Mouse (Mus musculus) liver, embryonic 12.5 days (tissue): ENCODE data around the gene Brap. TPM values are rescaled to one million over a fixed set of nuclear protein-coding genes. Genes with fewer than 3 reads are reported as not detected.
"Not testable (repeated sequence)": the region's sequence is repeated elsewhere in the genome, so short reads cannot be mapped to it uniquely, and the experiment has no call there.

ENCODE experiments used
- ATAC-seq: fragments of 200-750 bp; cut with Nextera tagmentation; 2 replicates; pipeline ENCODE4 v1.8.0; 2017; ENCODE audit warnings: moderate number of reproducible peaks, mild to moderate bottlenecking, moderate library complexity
- H3K27ac ChIP-seq: fragments of 300-500 bp; sonication (generic); 2 replicates; pipeline ENCODE4 v1.5.1; 2016; ENCODE audit warnings: mild to moderate bottlenecking
- H3K27me3 ChIP-seq: fragments of 300-500 bp; sonication (generic); replicated peaks from 2 replicates; pipeline ENCODE4 v1.6.1; 2016; ENCODE audit warnings: mild to moderate bottlenecking, moderate library complexity
- H3K36me3 ChIP-seq: fragments of 300-500 bp; sonication (generic); 2 replicates; pipeline ENCODE4 v1.6.1; 2016; ENCODE audit warnings: mild to moderate bottlenecking, moderate library complexity
- H3K4me1 ChIP-seq: fragments of 300-500 bp; sonication (generic); 2 replicates; pipeline ENCODE4 v1.6.1; 2016
- H3K4me2 ChIP-seq: fragments of 300-500 bp; sonication (generic); 2 replicates; pipeline ENCODE4 v1.6.1; 2016; ENCODE audit warnings: mild to moderate bottlenecking, moderate library complexity
- H3K4me3 ChIP-seq: fragments of 300-500 bp; sonication (generic); 2 replicates; pipeline ENCODE4 v1.5.1; 2016; ENCODE audit warnings: mild to moderate bottlenecking, moderate library complexity
- H3K9ac ChIP-seq: fragments of 300-500 bp; sonication (generic); 2 replicates; pipeline ENCODE4 v1.6.1; 2016; ENCODE audit warnings: mild to moderate bottlenecking, moderate library complexity
- H3K9me3 ChIP-seq: fragments of 300-500 bp; sonication (generic); replicated peaks from 2 replicates; pipeline ENCODE4 v1.6.1; 2016; ENCODE audit warnings: mild to moderate bottlenecking, moderate library complexity
- WGBS: fragments of 180-500 bp; shearing (Covaris S2); methylation state at CpG from one replicate; pipeline ENCODE4 v1.1.7; 2016; ENCODE audit not compliant: insufficient replicate concordance; 5-methylcytosine and 5-hydroxymethylcytosine counted together
- polyA plus RNA-seq: library from polyadenylated mRNA; unstranded; fragments of >200 nt; fragmentation: Nextera tagmentation; extraction: Ambion mirVana; gene quantifications from 2 replicates; pipeline ENCODE4 v1.2.1, GENCODE M21; 2016

Gene Brap
- polyA plus RNA-seq, 1 experiment from 2014 or later, result 35.1 TPM

- Histone ChIP-seq H3K9me3 (no peaks in the 10 kb centered on the region), H3K27me3 (no peaks in the 10 kb centered on the region), H3K27ac (no peak overlapping the region), H3K4me1 (no peaks in the 10 kb centered on the region), H3K9ac (no peak overlapping the region), H3K4me3 (no peak overlapping the region), H3K4me2 (no peak overlapping the region), H3K36me3 (peaks cover 99% of the 10 kb centered on the region)
- ATAC-seq, result no peak
- 93% methylated on average over 2 of the region's 2 CpGs for WGBS
Measured at GRCm38 (mm10) chr5:121682250-121682649, 21.9 kb downstream of the Brap start.

- no peak overlapping the region for H3K4me3 ChIP-seq
- H3K36me3 ChIP-seq, result peaks cover 73% of the 10 kb centered on the region
- H3K27me3 ChIP-seq, result no peaks in the 10 kb centered on the region
- 90% methylated on average over 6 of the region's 6 CpGs for WGBS
- H3K27ac ChIP-seq, result no peak overlapping the region
- 0 out of 2 replicates have a peak, but pooled peaks cover 1% of the 10 kb centered on the region for H3K4me1 ChIP-seq
- no peak overlapping the region for H3K9ac ChIP-seq
- no peak for ATAC-seq
- no peaks in the 10 kb centered on the region for H3K9me3 ChIP-seq
- H3K4me2 ChIP-seq, result no peak overlapping the region
Measured at GRCm38 (mm10) chr5:121685495-121685894, 25.1 kb downstream of the Brap start.

GRCm38 (mm10) chr5:121686113-121686898 is 25.9 kb downstream of the Brap start:
- H3K9me3 ChIP-seq, result no peaks in the 10 kb centered on the region
- ATAC-seq, result no peak
- no peak overlapping the region for H3K4me2 ChIP-seq
- no peak overlapping the region for H3K4me3 ChIP-seq
- WGBS, result 77% methylated on average over 15 of the region's 15 CpGs
- peaks cover 65% of the 10 kb centered on the region for H3K36me3 ChIP-seq
- 0 out of 2 replicates have a peak, but pooled peaks cover 4% of the 10 kb centered on the region for H3K4me1 ChIP-seq
- H3K9ac ChIP-seq, result no peak overlapping the region
- H3K27me3 ChIP-seq, result no peaks in the 10 kb centered on the region
- peak overlapping the region; percentile 8; the same call in 1 of the 2 replicates for H3K27ac ChIP-seq

- Histone ChIP-seq H3K9ac (no peak overlapping the region), H3K36me3 (peaks cover 23% of the 10 kb centered on the region), H3K4me3 (no peak overlapping the region), H3K4me1 (0 out of 2 replicates have a peak, but pooled peaks cover 4% of the 10 kb centered on the region), H3K4me2 (no peak overlapping the region), H3K27me3 (no peaks in the 10 kb centered on the region), H3K27ac (no peak overlapping the region; the same call in 1 of the 2 replicates), H3K9me3 (no peaks in the 10 kb centered on the region)
- ATAC-seq, result no peak
- 74% methylated on average over 7 of the region's 7 CpGs for WGBS
Measured at GRCm38 (mm10) chr5:121690482-121691211, 30.3 kb downstream of the Brap start.

- H3K4me1 ChIP-seq, ATAC-seq, H3K27me3 ChIP-seq, H3K4me2 ChIP-seq, H3K27ac ChIP-seq, H3K9ac ChIP-seq, H3K9me3 ChIP-seq, H3K4me3 ChIP-seq: not testable (repeated sequence)
- H3K36me3 ChIP-seq, result peaks cover 15% of the 10 kb centered on the region
- 81% methylated on average over 7 of the region's 7 CpGs for WGBS
Measured at GRCm38 (mm10) chr5:121691436-121691835, 31.1 kb downstream of the Brap start.

- 0 out of 2 replicates have a peak, but pooled peaks cover 2% of the 10 kb centered on the region for H3K36me3 ChIP-seq
- no peaks in the 10 kb centered on the region for H3K9me3 ChIP-seq
- 67% methylated on average over 4 of the region's 4 CpGs for WGBS
- no peak for ATAC-seq
- H3K4me2 ChIP-seq, result no peak overlapping the region
- H3K27me3 ChIP-seq, result no peaks in the 10 kb centered on the region
- 0 out of 2 replicates have a peak, but pooled peaks cover 4% of the 10 kb centered on the region for H3K4me1 ChIP-seq
- H3K9ac ChIP-seq, result no peak overlapping the region
- H3K4me3 ChIP-seq, result no peak overlapping the region
- no peak overlapping the region for H3K27ac ChIP-seq
Measured at GRCm38 (mm10) chr5:121692897-121693296, 32.5 kb downstream of the Brap start.

GRCm38 (mm10) chr5:121696761-121697160 is 36.4 kb downstream of the Brap start:
- peaks cover 27% of the 10 kb centered on the region for H3K4me1 ChIP-seq
- WGBS, result 72% methylated on average over 6 of the region's 6 CpGs

GRCm38 (mm10) chr5:121699891-121700290 is 39.5 kb downstream of the Brap start:
- no peaks in the 10 kb centered on the region for H3K36me3 ChIP-seq
- H3K4me2 ChIP-seq, result 0 out of 2 replicates have a peak overlapping the region, but pooled peaks have one; percentile 0
- H3K27ac ChIP-seq, result peak overlapping the region; percentile 95
- H3K9ac ChIP-seq, result no peak overlapping the region
- H3K4me3 ChIP-seq, result no peak overlapping the region
- no peaks in the 10 kb centered on the region for H3K27me3 ChIP-seq
- H3K4me1 ChIP-seq, result peaks cover 54% of the 10 kb centered on the region
- 51% methylated on average over 5 of the region's 5 CpGs for WGBS
- no peaks in the 10 kb centered on the region for H3K9me3 ChIP-seq
- 0 out of 2 replicates have a peak, but pooled peaks have one; percentile 18 for ATAC-seq

More at GRCm38 (mm10) chr5:121696761-121697160, 36.4 kb downstream of the Brap start:
- H3K9ac ChIP-seq, result no peak overlapping the region
- no peaks in the 10 kb centered on the region for H3K27me3 ChIP-seq
- no peak overlapping the region for H3K27ac ChIP-seq
- H3K9me3 ChIP-seq, result no peaks in the 10 kb centered on the region
- no peak overlapping the region for H3K4me3 ChIP-seq
- H3K36me3 ChIP-seq, result no peaks in the 10 kb centered on the region
- no peak for ATAC-seq
- no peak overlapping the region for H3K4me2 ChIP-seq

- no peak for ATAC-seq
- peak overlapping the region; percentile 0 for H3K4me2 ChIP-seq
- H3K36me3 ChIP-seq, result no peaks in the 10 kb centered on the region
- H3K4me3 ChIP-seq, result no peak overlapping the region
- WGBS, result 48% methylated on average over 11 of the region's 11 CpGs
- H3K4me1 ChIP-seq, result peaks cover 59% of the 10 kb centered on the region
- H3K27ac ChIP-seq, result peak overlapping the region; percentile 95
- no peaks in the 10 kb centered on the region for H3K9me3 ChIP-seq
- no peaks in the 10 kb centered on the region for H3K27me3 ChIP-seq
- H3K9ac ChIP-seq, result peak overlapping the region; percentile 42; the same call in 1 of the 2 replicates
Measured at GRCm38 (mm10) chr5:121700496-121700895, 40.1 kb downstream of the Brap start.

- peak overlapping the region; percentile 95 for H3K27ac ChIP-seq
- peak overlapping the region; percentile 61 for H3K4me2 ChIP-seq
- peak overlapping the region; percentile 33 for H3K4me3 ChIP-seq
- H3K27me3 ChIP-seq, result no peaks in the 10 kb centered on the region
- peak overlapping the region; percentile 60 for H3K9ac ChIP-seq
- no peaks in the 10 kb centered on the region for H3K9me3 ChIP-seq
- peak; percentile 92 for ATAC-seq
- peaks cover 59% of the 10 kb centered on the region for H3K4me1 ChIP-seq
- no peaks in the 10 kb centered on the region for H3K36me3 ChIP-seq
- 19% methylated on average over 8 of the region's 8 CpGs for whole genome bisulfite sequencing
Measured at GRCm38 (mm10) chr5:121701111-121701769, 40.9 kb downstream of the Brap start.

GRCm38 (mm10) chr5:121703341-121703740 is 43.0 kb downstream of the Brap start:
- H3K4me2 ChIP-seq, result no peak overlapping the region
- no peak for ATAC-seq
- no peaks in the 10 kb centered on the region for H3K36me3 ChIP-seq
- peak overlapping the region; percentile 30; the same call in 1 of the 2 replicates for H3K27ac ChIP-seq
- H3K4me3 ChIP-seq, result no peak overlapping the region
- 43% methylated on average over 1 of the region's 1 CpGs for WGBS
- H3K4me1 ChIP-seq, result peaks cover 59% of the 10 kb centered on the region
- no peak overlapping the region for H3K9ac ChIP-seq
- no peaks in the 10 kb centered on the region for H3K27me3 ChIP-seq
- H3K9me3 ChIP-seq, result no peaks in the 10 kb centered on the region
